Mouse (Mus musculus) bone marrow macrophage, adult 2 months (primary cell): ENCODE results near the gene Tle6. TPM values are rescaled to one million over a fixed set of nuclear protein-coding genes. Genes with fewer than 3 reads are reported as not detected.
A peak's percentile ranks its signal among the peaks of the same experiment; 100 is the strongest.

Experiments
- H3K27ac ChIP-seq: 2 replicates; pipeline ENCODE4 v1.5.1; 2012; ENCODE audit warnings: low read depth, low read length; ENCODE audit not compliant: insufficient read depth
- H3K4me1 ChIP-seq: 2 replicates; pipeline ENCODE4 v1.6.1; 2012; ENCODE audit warnings: low read length; ENCODE audit not compliant: control insufficient read depth, insufficient read depth
- H3K4me3 ChIP-seq: 2 replicates; pipeline ENCODE4 v1.5.1; 2012; ENCODE audit warnings: mild to moderate bottlenecking, low read length, moderate library complexity; ENCODE audit not compliant: insufficient read depth
- CTCF ChIP-seq: IDR thresholded peaks from 2 replicates; pipeline ENCODE4 v1.5.1; 2012; ENCODE audit warnings: low read depth, mild to moderate bottlenecking, low read length, moderate library complexity
- POLR2A ChIP-seq: IDR thresholded peaks from 2 replicates; pipeline ENCODE4 v1.6.1; 2012; ENCODE audit warnings: mild to moderate bottlenecking, low read depth, low read length, borderline replicate concordance
- polyA plus RNA-seq: library from polyadenylated mRNA; stranded (reverse); fragments of >200 nt; gene quantifications from 2 replicates; pipeline ENCODE4 v1.2.4, GENCODE M21; 2012; ENCODE audit not compliant: missing spikeins, insufficient read depth, insufficient read length

Tle6 gene
- polyA plus RNA-seq, 1 experiment: 47.9 TPM

DNA sequence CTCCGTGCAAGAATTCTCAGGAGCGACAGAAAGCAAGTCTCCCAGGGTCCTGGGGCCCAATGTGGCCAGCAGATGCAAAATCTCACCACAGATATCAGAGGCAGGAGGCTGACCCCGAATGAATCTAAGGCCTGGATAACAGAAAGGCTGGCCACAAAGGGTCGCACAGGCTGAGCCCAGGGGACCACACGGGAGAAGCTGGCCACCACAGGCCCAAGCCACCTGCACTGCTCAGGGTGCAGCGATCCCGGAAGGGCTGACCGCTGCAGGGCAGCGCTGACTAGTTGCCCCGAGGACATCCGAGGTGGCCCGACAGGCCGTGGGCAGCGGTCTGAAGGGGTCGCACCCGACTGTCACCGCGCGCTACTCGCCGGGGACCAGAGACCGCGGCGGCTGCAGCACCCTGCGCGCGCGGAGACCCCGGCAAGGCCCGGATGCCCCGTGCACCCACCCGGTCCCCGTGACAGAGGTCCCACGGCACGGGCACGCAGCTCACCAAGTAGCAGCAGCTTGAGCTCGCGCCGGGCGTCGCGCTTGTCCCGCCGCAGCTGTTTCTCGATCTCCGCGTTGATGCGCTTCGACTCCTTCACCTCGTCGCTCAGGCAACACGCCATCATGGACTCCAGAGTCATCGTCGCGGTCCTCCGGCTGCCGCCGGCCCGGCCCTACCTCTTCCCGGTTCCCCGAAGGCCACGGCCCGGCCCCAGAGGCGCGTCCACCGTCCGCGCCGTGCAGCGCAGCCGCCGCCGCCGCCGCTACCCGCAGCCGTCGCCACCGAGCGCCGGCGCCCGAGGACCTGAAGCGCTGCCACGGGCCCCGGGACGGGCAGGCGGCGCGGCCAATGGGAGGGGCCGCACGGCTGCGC, 56.3 kb downstream of the Tle6 start:
- Histone ChIP-seq H3K4me3 (peak overlapping the region; percentile 98), H3K4me1 (peaks cover 18% of the 10 kb centered on the region), H3K27ac (peak overlapping the region; percentile 26; the same call in 1 of the 2 replicates)
- TF ChIP-seq CTCF: no peak
- TF ChIP-seq POLR2A: no peak

DNA sequence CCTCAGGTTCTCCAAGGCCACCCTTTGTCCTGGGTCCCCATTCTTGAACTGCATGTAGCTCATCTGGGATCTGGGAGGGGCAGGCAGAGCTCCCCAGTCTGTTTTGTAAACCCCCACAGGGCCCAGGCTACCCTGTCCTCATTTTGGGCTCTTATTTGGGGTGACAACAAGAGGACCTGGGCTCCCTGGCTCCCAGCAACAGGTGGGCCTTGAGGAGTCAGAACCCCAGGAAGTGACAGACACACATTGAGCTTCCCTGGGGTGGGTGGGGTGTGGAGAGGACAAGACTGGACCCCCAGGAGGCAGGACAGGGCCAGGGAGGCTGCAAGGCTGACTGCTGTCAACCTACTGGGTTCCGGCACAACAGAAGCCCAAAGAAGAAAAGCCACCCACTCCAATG, 57.2 kb downstream of the Tle6 start:
- TF ChIP-seq CTCF (no peak), POLR2A (no peak)
- Histone ChIP-seq H3K27ac (no peak overlapping the region), H3K4me1 (peaks cover 18% of the 10 kb centered on the region), H3K4me3 (peak overlapping the region; percentile 98)

DNA sequence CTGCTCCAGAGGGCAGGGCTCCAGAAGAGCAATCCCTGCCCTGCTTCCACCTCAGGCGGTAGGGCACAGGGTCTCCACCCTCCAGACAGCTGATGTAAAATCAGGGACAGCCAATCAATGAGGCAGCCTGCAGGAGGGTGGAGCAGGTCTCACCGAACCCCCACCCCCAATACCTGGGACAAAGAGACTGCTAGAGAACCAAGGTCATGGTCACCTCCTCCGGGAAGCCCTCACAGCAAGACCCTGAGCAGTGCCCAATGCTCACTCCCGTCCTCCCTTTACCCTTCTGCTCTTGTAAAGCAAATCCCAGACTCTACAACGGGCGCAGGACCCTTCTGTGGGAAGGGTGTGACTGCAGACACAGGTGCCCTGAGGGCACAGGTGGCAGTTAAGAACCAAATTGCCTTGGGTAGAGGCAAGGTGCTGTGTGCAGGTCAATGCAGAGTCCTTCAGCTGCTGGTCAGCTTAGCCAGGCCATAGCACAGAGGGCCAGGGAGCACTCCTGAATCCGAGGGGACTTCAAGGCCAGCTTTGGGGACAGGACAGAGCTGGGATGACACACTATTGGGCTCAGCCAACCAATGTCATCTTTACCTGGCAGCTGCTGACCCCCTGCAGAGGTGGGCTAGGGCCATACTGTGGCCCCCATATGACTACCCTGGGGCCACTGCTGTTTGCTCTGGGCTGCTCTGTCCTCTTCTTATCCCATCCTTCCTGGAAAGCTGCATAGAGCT, 58.0 kb downstream of the Tle6 start:
- H3K4me3 ChIP-seq: peak overlapping the region; percentile 98; the same call in 1 of the 2 replicates
- TF ChIP-seq POLR2A: no peak
- TF ChIP-seq CTCF: no peak
- no peak overlapping the region for H3K27ac ChIP-seq
- H3K4me1 ChIP-seq: peaks cover 18% of the 10 kb centered on the region

DNA sequence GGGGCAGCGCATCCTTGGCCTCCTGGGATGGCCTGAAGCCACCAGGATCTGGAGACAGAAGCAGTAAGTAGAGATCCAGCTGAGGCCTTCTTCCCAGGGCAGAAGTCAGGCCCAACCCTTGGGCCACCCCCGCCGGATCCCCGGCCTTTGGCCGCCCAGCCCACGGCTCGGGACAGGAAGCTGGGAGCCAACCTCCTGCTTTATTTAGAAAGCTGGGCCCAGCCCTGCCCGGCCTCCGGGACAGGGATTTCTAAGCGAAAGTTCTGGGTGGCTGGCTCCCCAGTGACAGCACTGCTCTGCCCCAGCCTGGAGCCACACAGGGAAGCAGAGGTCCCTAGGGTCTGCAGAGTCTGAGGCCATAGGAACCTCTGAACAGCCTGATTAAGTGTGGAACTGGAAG, 59.1 kb downstream of the Tle6 start:
- TF ChIP-seq CTCF: no peak
- no peak for TF ChIP-seq POLR2A
- Histone ChIP-seq H3K27ac (no peak overlapping the region), H3K4me1 (peaks cover 18% of the 10 kb centered on the region), H3K4me3 (no peak overlapping the region)

DNA sequence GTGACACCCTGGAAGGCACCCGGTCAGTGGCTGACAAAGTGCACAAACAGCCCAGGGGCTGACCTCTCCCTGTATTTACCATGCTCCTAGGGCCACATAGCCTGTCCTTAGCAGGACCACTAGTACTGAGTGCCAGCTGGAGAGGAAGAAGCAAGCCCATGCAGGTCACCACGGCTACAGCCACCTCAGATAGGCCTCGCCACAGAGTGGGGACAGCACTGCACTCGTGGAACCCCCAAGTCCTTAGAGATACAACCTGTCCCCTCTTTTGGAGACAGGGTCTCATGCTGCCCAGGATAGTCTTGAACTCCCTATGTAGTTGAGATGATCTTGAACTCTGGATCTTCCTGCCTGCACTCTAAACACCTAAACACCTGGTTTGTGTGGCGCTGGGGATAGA, 59.5 kb downstream of the Tle6 start:
- Histone ChIP-seq H3K27ac (no peak overlapping the region), H3K4me3 (no peak overlapping the region), H3K4me1 (peaks cover 18% of the 10 kb centered on the region)
- TF ChIP-seq POLR2A (no peak), CTCF (no peak)

Other genes with a start within 250 kb of the Tle6 start
- gene Mfsd12, start 243.6 kb downstream of the Tle6 start, polyA plus RNA-seq: 80.9 and 86.2 TPM in 2 replicates
- not detected in 2 replicates for gene 4930404N11Rik, start 235.3 kb downstream of the Tle6 start, polyA plus RNA-seq
- gene Fzr1, start 222.6 kb downstream of the Tle6 start, polyA plus RNA-seq: 32.6 and 35.0 TPM in 2 replicates
- 23.1 and 29.5 TPM in 2 replicates for gene Dohh, start 216.6 kb downstream of the Tle6 start, polyA plus RNA-seq
- gene Gm48551, start 216.6 kb downstream of the Tle6 start, polyA plus RNA-seq: 0.75 and 2.2 TPM in 2 replicates
- gene Gm48552, start 212.1 kb downstream of the Tle6 start, polyA plus RNA-seq: not detected in 2 replicates
- gene Smim24, start 208.0 kb downstream of the Tle6 start, polyA plus RNA-seq: 41.9 and 45.5 TPM in 2 replicates
- gene Nfic, start 145.4 kb downstream of the Tle6 start, polyA plus RNA-seq: 31.8 and 38.6 TPM in 2 replicates
- not detected in 2 replicates for gene Celf5, start 118.4 kb downstream of the Tle6 start, polyA plus RNA-seq
- gene Ncln, start 104.7 kb downstream of the Tle6 start, polyA plus RNA-seq: 37.9 and 40.9 TPM in 2 replicates
- 0.46 TPM in 1 of 2 replicates, not detected in the other for gene S1pr4, start 100.9 kb downstream of the Tle6 start, polyA plus RNA-seq
- 23.5 and 24.2 TPM in 2 replicates for gene Gna15, start 76.8 kb downstream of the Tle6 start, polyA plus RNA-seq
- 10.1 and 10.5 TPM in 2 replicates for gene Gna11, start 55.9 kb downstream of the Tle6 start, polyA plus RNA-seq
- 478 and 551 TPM in 2 replicates for gene Aes, start 41.6 kb downstream of the Tle6 start, polyA plus RNA-seq
- 17.9 and 24.5 TPM in 2 replicates for gene Tle2, start 26.5 kb downstream of the Tle6 start, polyA plus RNA-seq
- gene BC025920, start 5.2 kb upstream of the Tle6 start, polyA plus RNA-seq: 0.67 and 0.78 TPM in 2 replicates
- 10.9 and 13.2 TPM in 2 replicates for gene Sirt6, start 26.7 kb upstream of the Tle6 start, polyA plus RNA-seq
- 7.8 and 9.6 TPM in 2 replicates for gene Ankrd24, start 27.5 kb upstream of the Tle6 start, polyA plus RNA-seq
- 0.66 and 0.67 TPM in 2 replicates for gene Gm10778, start 48.0 kb upstream of the Tle6 start, polyA plus RNA-seq
- gene Zfp433, start 103.8 kb upstream of the Tle6 start, polyA plus RNA-seq: 9.4 TPM in 2 replicates
- 0.85 and 1.0 TPM in 2 replicates for gene Gm3055, start 170.1 kb upstream of the Tle6 start, polyA plus RNA-seq
- 1.5 and 2.1 TPM in 2 replicates for gene Gm4767, start 211.1 kb upstream of the Tle6 start, polyA plus RNA-seq